Mouse (Mus musculus) heart, embryonic 15.5 days (tissue): ENCODE results near the gene Xiap. TPM values are rescaled to one million over a fixed set of nuclear protein-coding genes. Genes with fewer than 3 reads are reported as not detected.

ENCODE experiments used
- ATAC-seq: fragments of 200-750 bp; cut with Nextera tagmentation; replicated peaks from 2 replicates; pipeline ENCODE4 v1.8.0; 2017; ENCODE audit warnings: low read depth, moderate TSS enrichment; ENCODE audit not compliant: insufficient number of reproducible peaks, insufficient read depth, low FRiP score
- H3K27ac ChIP-seq: fragments of 300-500 bp; sonication (generic); 2 replicates; pipeline ENCODE4 v1.5.1; 2015; ENCODE audit warnings: mild to moderate bottlenecking, inconsistent platforms
- H3K27me3 ChIP-seq: fragments of 300-500 bp; sonication (generic); 2 replicates; pipeline ENCODE4 v1.6.1; 2015; ENCODE audit warnings: inconsistent platforms
- H3K36me3 ChIP-seq: fragments of 300-500 bp; sonication (generic); 2 replicates; pipeline ENCODE4 v1.6.1; 2015; ENCODE audit warnings: mild to moderate bottlenecking, inconsistent platforms
- H3K4me1 ChIP-seq: fragments of 300-500 bp; sonication (generic); replicated peaks from 2 replicates; pipeline ENCODE4 v1.6.1; 2015; ENCODE audit warnings: inconsistent platforms
- H3K4me2 ChIP-seq: fragments of 300-500 bp; sonication (generic); 2 replicates; pipeline ENCODE4 v1.6.1; 2015; ENCODE audit warnings: inconsistent platforms, mild to moderate bottlenecking, moderate library complexity
- H3K4me3 ChIP-seq: fragments of 300-500 bp; sonication (generic); 2 replicates; pipeline ENCODE4 v1.5.1; 2015; ENCODE audit warnings: mild to moderate bottlenecking, inconsistent platforms
- H3K9ac ChIP-seq: fragments of 300-500 bp; sonication (generic); 2 replicates; pipeline ENCODE4 v1.6.1; 2015; ENCODE audit warnings: mild to moderate bottlenecking, inconsistent platforms
- H3K9me3 ChIP-seq: fragments of 300-500 bp; sonication (generic); replicated peaks from 2 replicates; pipeline ENCODE4 v1.6.1; 2016; ENCODE audit warnings: inconsistent platforms
- WGBS: fragments of 180-500 bp; shearing (Covaris S2); methylation state at CpG from one replicate; pipeline ENCODE4 v1.1.7; 2015; ENCODE audit warnings: mixed read lengths; 5-methylcytosine and 5-hydroxymethylcytosine counted together
- polyA plus RNA-seq: library from polyadenylated mRNA; unstranded; fragments of >200 nt; fragmentation: Nextera tagmentation; extraction: Ambion mirVana; gene quantifications from 2 replicates; pipeline ENCODE4 v1.2.1, GENCODE M21; 2015

The Xiap gene
- polyA plus RNA-seq, 1 experiment from 2014 or later: 10.3 TPM

GRCm38 (mm10) chrX:42149557-42150345 lies 90.3 kb downstream of the Xiap start:
- H3K4me2 ChIP-seq: peak overlapping the region; percentile 55
- H3K4me1 ChIP-seq: peaks cover 4% of the 10 kb centered on the region
- H3K27me3 ChIP-seq: no peaks in the 10 kb centered on the region
- WGBS: 19% methylated on average over 65 of the region's 71 CpGs
- no peaks in the 10 kb centered on the region for H3K36me3 ChIP-seq
- peak overlapping the region; percentile 99 for H3K27ac ChIP-seq
- peak overlapping the region; percentile 92 for H3K9ac ChIP-seq
- peak overlapping the region; percentile 69 for H3K4me3 ChIP-seq
- ATAC-seq: peak; percentile 38
- no peaks in the 10 kb centered on the region for H3K9me3 ChIP-seq

GRCm38 (mm10) chrX:42150346-42151023 lies 91.0 kb downstream of the Xiap start:
- no peaks in the 10 kb centered on the region for H3K36me3 ChIP-seq
- no peaks in the 10 kb centered on the region for H3K9me3 ChIP-seq
- peak overlapping the region; percentile 69 for H3K4me3 ChIP-seq
- WGBS: 22% methylated on average over 22 of the region's 40 CpGs
- H3K27ac ChIP-seq: peak overlapping the region; percentile 99
- no peaks in the 10 kb centered on the region for H3K27me3 ChIP-seq
- H3K9ac ChIP-seq: peak overlapping the region; percentile 92
- H3K4me1 ChIP-seq: peaks cover 4% of the 10 kb centered on the region
- peak; percentile 71 for ATAC-seq
- peak overlapping the region; percentile 56 for H3K4me2 ChIP-seq

- Histone ChIP-seq H3K4me2 (peak overlapping the region; percentile 56), H3K27ac (peak overlapping the region; percentile 99), H3K27me3 (no peaks in the 10 kb centered on the region), H3K36me3 (no peaks in the 10 kb centered on the region), H3K4me3 (peak overlapping the region; percentile 69), H3K4me1 (peaks cover 4% of the 10 kb centered on the region), H3K9ac (peak overlapping the region; percentile 58), H3K9me3 (no peaks in the 10 kb centered on the region)
- 16% methylated on average over 25 of the region's 25 CpGs for WGBS
- ATAC-seq: no peak
Measured at GRCm38 (mm10) chrX:42151024-42151754, 91.7 kb downstream of the Xiap start.

GRCm38 (mm10) chrX:42151903-42152369 lies 92.5 kb downstream of the Xiap start:
- H3K9ac ChIP-seq: peak overlapping the region; percentile 58
- peak overlapping the region; percentile 56 for H3K4me2 ChIP-seq
- H3K27me3 ChIP-seq: no peaks in the 10 kb centered on the region
- H3K9me3 ChIP-seq: no peaks in the 10 kb centered on the region
- WGBS: 11% methylated on average over 17 of the region's 17 CpGs
- peak overlapping the region; percentile 99 for H3K27ac ChIP-seq
- peaks cover 4% of the 10 kb centered on the region for H3K4me1 ChIP-seq
- H3K4me3 ChIP-seq: peak overlapping the region; percentile 69
- ATAC-seq: peak; percentile 76
- H3K36me3 ChIP-seq: no peaks in the 10 kb centered on the region

DNA sequence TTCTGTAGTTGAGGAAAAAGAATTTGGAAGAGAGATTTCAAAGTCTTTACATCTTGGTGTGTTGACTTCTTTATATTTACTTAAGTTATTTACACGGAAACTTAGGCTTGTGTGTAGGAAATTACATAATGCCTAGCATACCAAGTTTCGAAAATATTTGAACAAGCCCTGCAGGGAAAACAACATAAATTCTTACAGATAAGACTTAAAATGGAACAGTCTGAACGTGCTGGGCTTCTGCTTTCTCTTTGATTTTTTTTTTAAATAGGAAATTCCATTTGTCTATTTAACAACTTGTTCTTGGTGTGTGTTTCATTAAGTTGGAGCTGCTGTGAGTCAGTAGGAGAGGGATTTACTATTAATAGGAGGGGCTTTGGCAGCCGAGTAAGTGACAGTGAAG lies 93.6 kb downstream of the Xiap start:
- peak overlapping the region; percentile 69 for H3K4me3 ChIP-seq
- H3K27me3 ChIP-seq: no peaks in the 10 kb centered on the region
- ATAC-seq: no peak
- H3K27ac ChIP-seq: peak overlapping the region; percentile 99; the same call in 1 of the 2 replicates
- peak overlapping the region; percentile 56 for H3K4me2 ChIP-seq
- no peaks in the 10 kb centered on the region for H3K9me3 ChIP-seq
- 15% methylated on average over 4 of the region's 4 CpGs for WGBS
- H3K9ac ChIP-seq: no peak overlapping the region
- peaks cover 2% of the 10 kb centered on the region for H3K4me1 ChIP-seq
- H3K36me3 ChIP-seq: no peaks in the 10 kb centered on the region

Other genes starting within 250 kb of the Xiap start
- gene Thoc2, start 139.0 kb upstream of the Xiap start, polyA plus RNA-seq: 50.3 and 52.8 TPM in 2 replicates
- 27.7 and 28.2 TPM in 2 replicates for gene Stag2, start 89.6 kb downstream of the Xiap start, polyA plus RNA-seq